Comparison of ENCODE assay signal across 19 mouse cellular contexts in the genomic region with DNA sequence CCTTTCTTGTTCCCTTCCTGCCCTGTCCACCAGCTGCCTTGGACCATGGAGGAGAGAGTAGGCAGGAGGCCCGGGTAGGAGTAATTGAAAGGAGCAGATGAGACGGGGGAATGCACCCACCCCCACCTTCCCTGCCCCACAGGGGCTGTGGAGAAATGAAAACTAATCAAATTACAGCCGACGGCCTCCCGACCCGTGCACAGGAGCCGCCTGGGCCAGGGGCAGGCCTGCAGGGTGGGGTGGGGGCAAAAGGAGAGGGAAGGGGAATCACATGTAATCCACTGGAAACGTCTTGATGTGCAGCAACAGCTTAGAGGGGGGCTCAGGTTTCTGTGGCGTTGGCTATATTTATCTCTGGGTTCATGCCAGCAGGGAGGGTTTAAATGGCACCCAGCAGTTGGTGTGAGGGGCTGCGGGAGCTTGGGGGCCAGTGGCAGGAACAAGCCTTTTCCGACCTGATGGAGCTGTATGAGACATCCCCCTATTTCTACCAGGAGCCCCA. TPM values are rescaled to one million over a fixed set of nuclear protein-coding genes. Genes with fewer than 3 reads are reported as not detected.
DNase-seq lines count a peak whose midpoint lies in the region; ATAC-seq and TF ChIP-seq lines count a peak whose summit lies in the region.
"Had no signal": no experiment of that assay in that cellular context is flagged by ENCODE, and none has a peak within 500 bp of the region (broad histone marks: within the 10 kb centered on the region; RNA-seq: fewer than 3 reads in every experiment).

Myog (plus strand) TSS at position 392 of the 502 bp plus-strand sequence.

- H3K4me2 ChIP-seq in hindbrain, embryonic 14.5 days (replicated peaks), result no peak within 1 kb of the TSS
- H3K4me2 ChIP-seq: forebrain, embryonic 15.5 days; neural tube, embryonic 13.5 days; stomach, embryonic 15.5 days had no signal

- no peaks in the 10 kb centered on the region for H3K36me3 ChIP-seq in hindbrain, embryonic 10.5 days
- H3K36me3 ChIP-seq in hindbrain, embryonic 14.5 days (replicated peaks; ENCODE audit: control insufficient read depth, insufficient read depth), result no peaks in the 10 kb centered on the region
- H3K36me3 ChIP-seq in testis, adult 2 months (ENCODE audit: control insufficient read depth, insufficient read depth, low read length), result no peaks in the 10 kb centered on the region
- H3K36me3 ChIP-seq: forebrain, embryonic 15.5 days; neural tube, embryonic 13.5 days; stomach, embryonic 15.5 days had no signal

- H3K9ac ChIP-seq in hindbrain, embryonic 14.5 days, result no peak within 1 kb of the TSS
- H3K9ac ChIP-seq: forebrain, embryonic 15.5 days; neural tube, embryonic 13.5 days; stomach, embryonic 15.5 days had no signal

- ATAC-seq in hindbrain, embryonic 14.5 days (ENCODE audit: low FRiP score), result no peak
- ATAC-seq: forebrain, embryonic 15.5 days had no signal

- no peaks in the 10 kb centered on the region for H3K9me3 ChIP-seq in hindbrain, embryonic 10.5 days
- H3K9me3 ChIP-seq in hindbrain, embryonic 14.5 days (ENCODE audit: control insufficient read depth, low read length), result no peaks in the 10 kb centered on the region
- H3K9me3 ChIP-seq: forebrain, embryonic 15.5 days; neural tube, embryonic 13.5 days; stomach, embryonic 15.5 days had no signal

- no peak for DNase-seq in hindbrain, embryonic 10.5 days (ENCODE audit: low spot score)
- DNase-seq in hindbrain, embryonic 14.5 days (ENCODE audit: low spot score), result no peak
- DNase-seq in testis, postnatal 10 days (ENCODE audit: low spot score), result no peak
- peak; percentile 35 for DNase-seq in gastrocnemius, postnatal 36 days
- DNase-seq in spleen, postnatal 4 days (ENCODE audit: low spot score in 2 of 2), result no peak
- DNase-seq in thymus, postnatal 10 days (ENCODE audit: low spot score in 2 of 2), result no peak
- no peak for DNase-seq in adrenal gland, postnatal 4 days (ENCODE audit: low spot score in 2 of 2)
- DNase-seq: adrenal gland, postnatal 36 days; cerebellum, adult 11 months; lung, adult 18-20 months; right cerebral cortex, postnatal 14 days had no signal

- H3K27me3 ChIP-seq in hindbrain, embryonic 10.5 days (ENCODE audit: insufficient read depth, poor library complexity, severe bottlenecking), result 0 out of 2 replicates have a peak, but pooled peaks cover 2% of the 10 kb centered on the region
- H3K27me3 ChIP-seq in hindbrain, embryonic 14.5 days (ENCODE audit: control insufficient read depth, insufficient read depth, low read length), result no peaks in the 10 kb centered on the region
- no peaks in the 10 kb centered on the region for H3K27me3 ChIP-seq in testis, adult 2 months (ENCODE audit: control insufficient read depth, insufficient read depth, low read length)
- H3K27me3 ChIP-seq: CH12.LX; forebrain, embryonic 15.5 days; neural tube, embryonic 13.5 days; stomach, embryonic 15.5 days had no signal

- H3K4me3 ChIP-seq in hindbrain, embryonic 10.5 days, result no peak within 1 kb of the TSS
- H3K4me3 ChIP-seq in hindbrain, embryonic 14.5 days (replicated peaks; ENCODE audit: low read length), result no peak within 1 kb of the TSS
- peak within 1 kb of the TSS; percentile 23; the same call in 1 of the 2 replicates for H3K4me3 ChIP-seq in testis, adult 2 months (ENCODE audit: control insufficient read depth, low read depth, low read length)
- H3K4me3 ChIP-seq: forebrain, embryonic 15.5 days; neural tube, embryonic 13.5 days; stomach, embryonic 15.5 days had no signal

- WGBS in hindbrain, embryonic 10.5 days, result 44% methylated on average over 11 of the region's 11 CpGs
- 44% methylated on average over 11 of the region's 11 CpGs for WGBS in hindbrain, embryonic 14.5 days

- peaks cover 54% of the 10 kb centered on the region for H3K4me1 ChIP-seq in hindbrain, embryonic 10.5 days (replicated peaks)
- H3K4me1 ChIP-seq in hindbrain, embryonic 14.5 days (replicated peaks; ENCODE audit: control insufficient read depth, insufficient read depth, low read length), result peaks cover 16% of the 10 kb centered on the region
- H3K4me1 ChIP-seq in testis, adult 2 months (ENCODE audit: control insufficient read depth, insufficient read depth, low read length), result peaks cover 6% of the 10 kb centered on the region

- peak within 1 kb of the TSS; percentile 57 for H3K27ac ChIP-seq in hindbrain, embryonic 10.5 days
- H3K27ac ChIP-seq in hindbrain, embryonic 14.5 days, result no peak within 1 kb of the TSS
- no peak within 1 kb of the TSS for H3K27ac ChIP-seq in testis, adult 2 months (ENCODE audit: control insufficient read depth, insufficient read depth, low read depth, low read length)
- H3K27ac ChIP-seq: forebrain, embryonic 15.5 days; neural tube, embryonic 13.5 days; stomach, embryonic 15.5 days had no signal

- no peak for TF ChIP-seq POLR2A in testis, adult 2 months (IDR thresholded peaks at IDR 0.05; ENCODE audit: control insufficient read depth, low read depth, low read length)

- no peak for TF ChIP-seq CTCF in testis, adult 2 months (IDR thresholded peaks at IDR 0.05; ENCODE audit: control insufficient read depth, insufficient read depth, insufficient replicate concordance, low read depth, low read length)

- intact Hi-C loops in gastrocnemius, postnatal 36 days (cut with DNase I), result no loop called here

RNA-seq across cellular contexts. Expression of gene Myog, which starts in this region (rescaled TPM):
- 0.14 and 0.33 TPM in 2 replicates for polyA plus RNA-seq in hindbrain, embryonic 10.5 days (2016; fragmentation: Nextera tagmentation; extraction: Ambion mirVana)
- polyA plus RNA-seq in hindbrain, embryonic 14.5 days (2014; fragmentation: Nextera tagmentation; extraction: Ambion mirVana), result 0.13 and 0.17 TPM in 2 replicates
- 0.11 TPM in 1 of 2 replicates, not detected in the other for polyA plus RNA-seq in testis, adult 2 months (2012; rRNA removed)
- total RNA-seq in gastrocnemius, postnatal 36 days (2021), result 10 to 100 TPM; 20.1 to 20.9 TPM
- 1 to 10 TPM; 1.8 to 3.4 TPM for total RNA-seq in adrenal gland, postnatal 4 days (2021)
- total RNA-seq: adrenal gland, postnatal 36 days; CH12.LX; layer of hippocampus, adult 18-20 months; left cerebral cortex, postnatal 14 days; megakaryocyte progenitor cell, adult 5-6 weeks had no signal

Comparison
In these comparisons a context has a peak if more than half of its experiments do, and no peak if none do; other contexts are left out.
1. RNA of gene Myog (total RNA-seq): 20.1 to 20.9 TPM in gastrocnemius, postnatal 36 days; 1.8 to 3.4 TPM in adrenal gland, postnatal 4 days; every median in the first group is over 4 times any median in the second.
2. DNase-seq: peak in gastrocnemius, postnatal 36 days (2 of 2); none in hindbrain, embryonic 10.5 days (single experiment), hindbrain, embryonic 14.5 days (single experiment), testis, postnatal 10 days (single experiment), spleen, postnatal 4 days (0 of 2), thymus, postnatal 10 days (0 of 2) and adrenal gland, postnatal 4 days (0 of 2).